Mouse (Mus musculus): ENCODE measurements around the gene Bud31. TPM values are rescaled to one million over a fixed set of nuclear protein-coding genes. Genes with fewer than 3 reads are reported as not detected.
"Not testable (repeated sequence)": the region's sequence is repeated elsewhere in the genome, so short reads cannot be mapped to it uniquely, and the experiment has no call there.

Gene Bud31
- 176 and 185 TPM in 2 replicates for polyA plus RNA-seq (2015; fragmentation: Nextera tagmentation; extraction: Ambion mirVana)

GRCm38 (mm10) chr5:145139571-145140519 is at the start of gene Bud31, which contains the start of gene Pdap1:
Gene Bud31, plus strand, starts transcription at chr5:145140362.
Gene Pdap1, minus strand, starts transcription at chr5:145140238.
- peak; percentile 95 for ATAC-seq
- Histone ChIP-seq H3K4me2 (replicated peaks) (peak within 1 kb of the TSS; percentile 67), H3K9me3 (no peaks in the 10 kb centered on the region), H3K36me3 (peaks cover 36% of the 10 kb centered on the region), H3K27ac (peak within 1 kb of the TSS; percentile 83), H3K4me1 (replicated peaks) (peaks cover 13% of the 10 kb centered on the region; the same call in 1 of the 2 replicates), H3K4me3 (replicated peaks) (peak within 1 kb of the TSS; percentile 96), H3K27me3 (replicated peaks) (no peaks in the 10 kb centered on the region), H3K9ac (peak within 1 kb of the TSS; percentile 93)
- WGBS, result under 1% methylated on average over 84 of the region's 84 CpGs

- Histone ChIP-seq H3K4me2 (replicated peaks) (no peak overlapping the region), H3K36me3 (peaks cover 56% of the 10 kb centered on the region), H3K9me3 (no peaks in the 10 kb centered on the region), H3K4me3 (replicated peaks) (no peak overlapping the region), H3K27ac (no peak overlapping the region), H3K27me3 (replicated peaks) (no peaks in the 10 kb centered on the region), H3K4me1 (replicated peaks) (no peaks in the 10 kb centered on the region), H3K9ac (no peak overlapping the region)
- WGBS, result 84% methylated on average over 4 of the region's 4 CpGs
- no peak for ATAC-seq
These were observed 44.0 kb upstream of the Bud31 start for GRCm38 (mm10) chr5:145096195-145096594.

GRCm38 (mm10) chr5:145098340-145098821 is 41.8 kb upstream of the Bud31 start:
- H3K27ac ChIP-seq, result no peak overlapping the region
- no peaks in the 10 kb centered on the region for H3K9me3 ChIP-seq
- H3K4me2 ChIP-seq (replicated peaks), result no peak overlapping the region
- 92% methylated on average over 10 of the region's 10 CpGs for WGBS
- H3K36me3 ChIP-seq, result peaks cover 49% of the 10 kb centered on the region
- no peak overlapping the region for H3K4me3 ChIP-seq (replicated peaks)
- no peak overlapping the region for H3K9ac ChIP-seq
- ATAC-seq, result no peak
- H3K4me1 ChIP-seq (replicated peaks), result no peaks in the 10 kb centered on the region
- no peaks in the 10 kb centered on the region for H3K27me3 ChIP-seq (replicated peaks)

- H3K4me3 ChIP-seq (replicated peaks), result no peak overlapping the region
- no peaks in the 10 kb centered on the region for H3K9me3 ChIP-seq
- H3K9ac ChIP-seq, result no peak overlapping the region
- H3K27ac ChIP-seq, result no peak overlapping the region
- H3K36me3 ChIP-seq, result peaks cover 50% of the 10 kb centered on the region
- 95% methylated on average over 9 of the region's 9 CpGs for WGBS
- ATAC-seq, result no peak
- no peaks in the 10 kb centered on the region for H3K27me3 ChIP-seq (replicated peaks)
- no peak overlapping the region for H3K4me2 ChIP-seq (replicated peaks)
- no peaks in the 10 kb centered on the region for H3K4me1 ChIP-seq (replicated peaks)
These were observed 39.2 kb upstream of the Bud31 start for GRCm38 (mm10) chr5:145100960-145101359.

GRCm38 (mm10) chr5:145101451-145101850 is 38.7 kb upstream of the Bud31 start:
- H3K9me3 ChIP-seq; H3K4me2 ChIP-seq (replicated peaks); H3K27ac ChIP-seq; H3K4me3 ChIP-seq (replicated peaks); ATAC-seq; H3K4me1 ChIP-seq (replicated peaks); H3K9ac ChIP-seq; H3K27me3 ChIP-seq (replicated peaks): not testable (repeated sequence)
- peaks cover 47% of the 10 kb centered on the region for H3K36me3 ChIP-seq
- WGBS, result 98% methylated on average over 11 of the region's 11 CpGs

GRCm38 (mm10) chr5:145102706-145103105 is 37.5 kb upstream of the Bud31 start:
- Histone ChIP-seq H3K4me1 (replicated peaks) (no peaks in the 10 kb centered on the region), H3K36me3 (peaks cover 38% of the 10 kb centered on the region), H3K27ac (no peak overlapping the region), H3K9me3 (no peaks in the 10 kb centered on the region), H3K4me2 (replicated peaks) (no peak overlapping the region), H3K9ac (no peak overlapping the region), H3K4me3 (replicated peaks) (no peak overlapping the region), H3K27me3 (replicated peaks) (no peaks in the 10 kb centered on the region)
- 68% methylated on average over 4 of the region's 4 CpGs for WGBS
- peak; percentile 85 for ATAC-seq

GRCm38 (mm10) chr5:145104328-145104727 is 35.8 kb upstream of the Bud31 start:
- Histone ChIP-seq H3K9me3 (no peaks in the 10 kb centered on the region), H3K36me3 (peaks cover 38% of the 10 kb centered on the region), H3K27ac (no peak overlapping the region), H3K27me3 (replicated peaks) (no peaks in the 10 kb centered on the region), H3K9ac (no peak overlapping the region), H3K4me2 (replicated peaks) (no peak overlapping the region), H3K4me3 (replicated peaks) (no peak overlapping the region), H3K4me1 (replicated peaks) (no peaks in the 10 kb centered on the region)
- ATAC-seq, result no peak; the same call in 1 of the 2 replicates
- 87% methylated on average over 9 of the region's 9 CpGs for WGBS

- no peak for ATAC-seq
- Histone ChIP-seq H3K27ac (no peak overlapping the region), H3K4me1 (replicated peaks) (no peaks in the 10 kb centered on the region), H3K9ac (no peak overlapping the region), H3K36me3 (peaks cover 42% of the 10 kb centered on the region), H3K4me2 (replicated peaks) (no peak overlapping the region), H3K27me3 (replicated peaks) (no peaks in the 10 kb centered on the region), H3K9me3 (no peaks in the 10 kb centered on the region), H3K4me3 (replicated peaks) (no peak overlapping the region)
- WGBS, result 86% methylated on average over 9 of the region's 9 CpGs
These were observed 34.4 kb upstream of the Bud31 start for GRCm38 (mm10) chr5:145105694-145106275.

GRCm38 (mm10) chr5:145110401-145110800 is 29.8 kb upstream of the Bud31 start:
- H3K4me2 ChIP-seq (replicated peaks), result no peak overlapping the region
- no peak overlapping the region for H3K9ac ChIP-seq
- H3K4me3 ChIP-seq (replicated peaks), result no peak overlapping the region
- no peaks in the 10 kb centered on the region for H3K9me3 ChIP-seq
- no peak for ATAC-seq
- H3K36me3 ChIP-seq, result peaks cover 27% of the 10 kb centered on the region
- no peaks in the 10 kb centered on the region for H3K27me3 ChIP-seq (replicated peaks)
- no peak overlapping the region for H3K27ac ChIP-seq
- 81% methylated on average over 6 of the region's 6 CpGs for WGBS
- H3K4me1 ChIP-seq (replicated peaks), result 0 out of 2 replicates have a peak, but pooled peaks cover 8% of the 10 kb centered on the region

GRCm38 (mm10) chr5:145112566-145112965 is 27.6 kb upstream of the Bud31 start:
- 78% methylated on average over 8 of the region's 8 CpGs for WGBS

GRCm38 (mm10) chr5:145113416-145113815 is 26.7 kb upstream of the Bud31 start:
- no peaks in the 10 kb centered on the region for H3K27me3 ChIP-seq (replicated peaks)
- H3K4me3 ChIP-seq (replicated peaks), result peak overlapping the region; percentile 82
- peak overlapping the region; percentile 81 for H3K4me2 ChIP-seq (replicated peaks)
- H3K4me1 ChIP-seq (replicated peaks), result peaks cover 23% of the 10 kb centered on the region; the same call in 1 of the 2 replicates
- peak overlapping the region; percentile 77; the same call in 1 of the 2 replicates for H3K9ac ChIP-seq
- peak overlapping the region; percentile 87; the same call in 1 of the 2 replicates for H3K27ac ChIP-seq
- H3K9me3 ChIP-seq, result no peaks in the 10 kb centered on the region
- H3K36me3 ChIP-seq, result peaks cover 14% of the 10 kb centered on the region
- ATAC-seq, result no peak
- 31% methylated on average over 2 of the region's 2 CpGs for WGBS

More at GRCm38 (mm10) chr5:145112566-145112965, 27.6 kb upstream of the Bud31 start:
- Histone ChIP-seq H3K36me3 (peaks cover 19% of the 10 kb centered on the region), H3K4me3 (replicated peaks) (no peak overlapping the region), H3K9ac (no peak overlapping the region), H3K9me3 (no peaks in the 10 kb centered on the region), H3K4me2 (replicated peaks) (no peak overlapping the region), H3K4me1 (replicated peaks) (peaks cover 18% of the 10 kb centered on the region; the same call in 1 of the 2 replicates), H3K27me3 (replicated peaks) (no peaks in the 10 kb centered on the region), H3K27ac (no peak overlapping the region)
- ATAC-seq, result no peak

- under 1% methylated on average over 53 of the region's 53 CpGs for WGBS
- no peaks in the 10 kb centered on the region for H3K27me3 ChIP-seq (replicated peaks)
- ATAC-seq, result peak; percentile 85
- peak within 1 kb of the TSS; percentile 81 for H3K4me2 ChIP-seq (replicated peaks)
- no peaks in the 10 kb centered on the region for H3K9me3 ChIP-seq
- H3K4me1 ChIP-seq (replicated peaks), result peaks cover 23% of the 10 kb centered on the region; the same call in 1 of the 2 replicates
- peak within 1 kb of the TSS; percentile 87 for H3K27ac ChIP-seq
- peak within 1 kb of the TSS; percentile 82 for H3K4me3 ChIP-seq (replicated peaks)
- peak within 1 kb of the TSS; percentile 77 for H3K9ac ChIP-seq
- peaks cover 10% of the 10 kb centered on the region for H3K36me3 ChIP-seq
These were observed 26.0 kb upstream of the Bud31 start, which contains the start of gene Arpc1b for GRCm38 (mm10) chr5:145114071-145114605. Gene Arpc1b, plus strand, starts transcription at chr5:145114215.
